Mouse (Mus musculus) G1E (cell line): Measurements from ENCODE around the gene Naa40.

Experiments
- CTCF ChIP-seq: IDR thresholded peaks from 2 replicates; pipeline ENCODE4 v1.5.1; 2012; ENCODE audit warnings: low read depth, low read length, inconsistent platforms, mixed read lengths
- GATA1 ChIP-seq: IDR thresholded peaks from 2 replicates; pipeline ENCODE4 v1.6.1; 2012; ENCODE audit warnings: borderline replicate concordance, low read length, inconsistent platforms, mixed read lengths
- GATA2 ChIP-seq: IDR thresholded peaks from 2 replicates; pipeline ENCODE4 v1.6.1; 2012; ENCODE audit warnings: low read depth, low read length, inconsistent platforms, borderline replicate concordance
- POLR2AphosphoS5 ChIP-seq: IDR thresholded peaks from 2 replicates; pipeline ENCODE4 v1.6.1; 2012; ENCODE audit warnings: low read depth, low read length, inconsistent platforms; ENCODE audit not compliant: insufficient replicate concordance

DNA sequence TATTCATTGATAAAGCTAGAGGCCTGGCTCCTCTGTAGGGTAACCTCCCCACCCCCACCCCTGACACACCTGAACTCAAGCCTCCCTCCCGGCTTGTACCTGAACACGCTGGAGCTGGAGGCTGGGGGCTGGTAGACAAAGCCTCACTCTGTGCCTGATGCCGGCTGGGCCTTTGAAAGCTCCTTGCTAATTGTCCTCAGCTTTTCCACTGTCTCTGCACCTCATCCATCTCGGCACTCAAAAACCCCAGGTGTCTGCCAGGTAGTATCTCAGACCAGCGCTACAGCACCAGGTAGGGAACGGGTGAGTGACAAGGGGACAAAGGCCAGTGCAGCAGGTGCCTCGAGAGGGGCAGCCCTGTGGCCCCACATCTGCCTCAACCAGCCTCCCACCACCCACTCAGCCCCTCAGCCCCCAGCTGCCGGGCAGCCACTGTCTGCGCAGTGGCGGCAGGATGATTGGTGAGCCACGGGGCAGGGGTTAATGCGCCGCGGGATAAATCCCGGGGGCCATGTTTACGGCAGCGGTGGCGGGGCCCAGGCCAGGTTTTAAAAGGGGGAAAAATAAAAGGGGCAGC is 55.2 kb downstream of the Naa40 start:
- TF ChIP-seq GATA1 (no peak), CTCF (no peak), POLR2AphosphoS5 (no peak), GATA2 (no peak)
